Mouse (Mus musculus) MEL (cell line): ENCODE measurements around the gene Slc6a21. TPM values are rescaled to one million over a fixed set of nuclear protein-coding genes. Genes with fewer than 3 reads are reported as not detected.
A peak's percentile ranks its signal among the peaks of the same experiment; 100 is the strongest.

Experiments used
- DNase-seq: peaks from one replicate; pipeline ENCODE4 v3.0.0; 2011; ENCODE audit warnings: low read depth, low spot score
- H3K27ac ChIP-seq: 2 replicates; pipeline ENCODE4 v1.5.1; 2012; ENCODE audit warnings: low read depth, mild to moderate bottlenecking, control low read depth, low read length, moderate library complexity; ENCODE audit not compliant: control insufficient read depth
- H3K27me3 ChIP-seq, 2 experiments: fragments of 150-350 bp in 1 of 2; sonication (generic) in 1 of 2; 2 replicates each; pipeline ENCODE4 v1.6.1; 2012; ENCODE audit warnings: low read length in 2 of 2, mild to moderate bottlenecking in 2 of 2, improper control_type of control experiment in 1 of 2, moderate library complexity in 1 of 2; ENCODE audit not compliant: insufficient read depth in 2 of 2, control insufficient read depth in 1 of 2
- H3K36me3 ChIP-seq, 2 experiments: 2 replicates each; pipeline ENCODE4 v1.6.1; 2012 to 2014; ENCODE audit warnings: low read length in 2 of 2, improper control_type of control experiment in 1 of 2, inconsistent platforms in 1 of 2, mild to moderate bottlenecking in 1 of 2; ENCODE audit not compliant: insufficient read depth in 2 of 2, control insufficient read depth in 1 of 2
- H3K4me1 ChIP-seq, 2 experiments: fragments of 150-350 bp in 1 of 2; sonication (generic) in 1 of 2; 2 replicates each; pipeline ENCODE4 v1.6.1; 2012; ENCODE audit warnings: low read length in 2 of 2, improper control_type of control experiment in 1 of 2, mild to moderate bottlenecking in 1 of 2; ENCODE audit not compliant: insufficient read depth in 2 of 2, control insufficient read depth in 1 of 2
- H3K4me3 ChIP-seq, 2 experiments: fragments of 150-350 bp in 1 of 2; sonication (generic) in 1 of 2; 2 replicates each; pipeline ENCODE4 v1.5.1; 2012; ENCODE audit warnings: low read depth in 2 of 2, low read length in 2 of 2, mild to moderate bottlenecking in 2 of 2, moderate library complexity in 2 of 2, control low read depth in 1 of 2, improper control_type of control experiment in 1 of 2; ENCODE audit not compliant: control insufficient read depth in 1 of 2, insufficient read depth in 1 of 2
- H3K79me2 ChIP-seq: 2 replicates; pipeline ENCODE4 v1.6.1; 2012; ENCODE audit warnings: mild to moderate bottlenecking, low read length, moderate library complexity; ENCODE audit not compliant: control insufficient read depth, poor library complexity, insufficient read depth
- H3K9ac ChIP-seq: 2 replicates; pipeline ENCODE4 v1.6.1; 2012; ENCODE audit warnings: low read depth, mild to moderate bottlenecking, control low read depth, low read length, moderate library complexity; ENCODE audit not compliant: control insufficient read depth, poor library complexity, severe bottlenecking
- H3K9me3 ChIP-seq: fragments of 150-350 bp; sonication (generic); replicated peaks from 2 replicates; pipeline ENCODE4 v1.6.1; 2012; ENCODE audit warnings: mild to moderate bottlenecking, low read length, improper control_type of control experiment, moderate library complexity; ENCODE audit not compliant: insufficient read depth
- CHD2 ChIP-seq: IDR thresholded peaks from 2 replicates; pipeline ENCODE4 v1.6.1; 2011; ENCODE audit warnings: low read length, improper control_type of control experiment
- CTCF ChIP-seq, 3 experiments: IDR thresholded peaks in 2 of 3; conservative IDR thresholded peaks in 1 of 3; 2 replicates each; pipeline ENCODE4 v1.5.1; 2011 to 2012; ENCODE audit warnings: low read length in 3 of 3, low read depth in 2 of 3, mild to moderate bottlenecking in 2 of 3, improper control_type of control experiment in 1 of 3, inconsistent platforms in 1 of 3, mixed read lengths in 1 of 3, moderate library complexity in 1 of 3; ENCODE audit not compliant: control insufficient read depth in 1 of 3, insufficient read depth in 1 of 3, poor library complexity in 1 of 3, severe bottlenecking in 1 of 3
- E2F4 ChIP-seq: IDR thresholded peaks from 2 replicates; pipeline ENCODE4 v1.6.1; 2011; ENCODE audit warnings: low read depth, low read length, improper control_type of control experiment, borderline replicate concordance
- ETS1 ChIP-seq: IDR thresholded peaks from 2 replicates; pipeline ENCODE4 v1.6.1; 2012; ENCODE audit warnings: low read depth, mild to moderate bottlenecking, inconsistent platforms, low read length, improper control_type of control experiment, moderate library complexity
- GABPA ChIP-seq: IDR thresholded peaks from 2 replicates; pipeline ENCODE4 v1.6.1; 2012; ENCODE audit warnings: low read depth, mild to moderate bottlenecking, inconsistent platforms, low read length, improper control_type of control experiment, moderate library complexity
- GATA1 ChIP-seq: IDR thresholded peaks from 2 replicates; pipeline ENCODE4 v1.6.1; 2011; ENCODE audit warnings: low read depth, low read length, improper control_type of control experiment
- KAT2A ChIP-seq: conservative IDR thresholded peaks from 2 replicates; pipeline ENCODE4 v1.6.1; 2012; ENCODE audit warnings: low read depth, low read length, improper control_type of control experiment, inconsistent platforms
- MAZ ChIP-seq: IDR thresholded peaks from 2 replicates; pipeline ENCODE4 v1.6.1; 2012; ENCODE audit warnings: low read depth, mild to moderate bottlenecking, inconsistent platforms, low read length, improper control_type of control experiment
- MEF2A ChIP-seq: IDR thresholded peaks from 2 replicates; pipeline ENCODE4 v1.6.1; 2014; ENCODE audit warnings: low read depth, mild to moderate bottlenecking, inconsistent platforms, low read length, improper control_type of control experiment; ENCODE audit not compliant: poor library complexity, insufficient replicate concordance, severe bottlenecking; ENCODE audit errors: extremely low read depth
- MXI1 ChIP-seq: IDR thresholded peaks from 2 replicates; pipeline ENCODE4 v1.6.1; 2011; ENCODE audit warnings: mild to moderate bottlenecking, low read depth, low read length, improper control_type of control experiment
- MYB ChIP-seq: IDR thresholded peaks from 2 replicates; pipeline ENCODE4 v1.6.1; 2011; ENCODE audit warnings: mild to moderate bottlenecking, low read depth, low read length, improper control_type of control experiment
- NELFE ChIP-seq: IDR thresholded peaks from 2 replicates; pipeline ENCODE4 v1.6.1; 2011; ENCODE audit warnings: low read depth, low read length, improper control_type of control experiment
- POLR2A ChIP-seq, 2 experiments: IDR thresholded peaks; 2 replicates each; pipeline ENCODE4 v1.6.1; 2011 to 2012; ENCODE audit warnings: low read length in 2 of 2, mild to moderate bottlenecking in 2 of 2, control low read depth in 1 of 2, improper control_type of control experiment in 1 of 2, low read depth in 1 of 2, moderate library complexity in 1 of 2; ENCODE audit not compliant: control insufficient read depth in 1 of 2, insufficient read depth in 1 of 2, poor library complexity in 1 of 2
- POLR2AphosphoS2 ChIP-seq: IDR thresholded peaks from 2 replicates; pipeline ENCODE4 v1.6.1; 2011; ENCODE audit warnings: low read length, improper control_type of control experiment
- RAD21 ChIP-seq: IDR thresholded peaks from 2 replicates; pipeline ENCODE4 v1.6.1; 2011; ENCODE audit warnings: mild to moderate bottlenecking, low read depth, low read length, improper control_type of control experiment
- RCOR1 ChIP-seq: IDR thresholded peaks from 2 replicates; pipeline ENCODE4 v1.6.1; 2012; ENCODE audit warnings: low read depth, mild to moderate bottlenecking, inconsistent platforms, low read length, improper control_type of control experiment
- TBP ChIP-seq: IDR thresholded peaks from 2 replicates; pipeline ENCODE4 v1.8.0; 2011; ENCODE audit warnings: low read depth, low read length, improper control_type of control experiment
- TCF12 ChIP-seq: IDR thresholded peaks from 2 replicates; pipeline ENCODE4 v1.6.1; 2014; ENCODE audit warnings: low read depth, mild to moderate bottlenecking, inconsistent platforms, low read length, improper control_type of control experiment, moderate library complexity
- UBTF ChIP-seq: IDR thresholded peaks from 2 replicates; pipeline ENCODE4 v1.6.1; 2012; ENCODE audit warnings: low read depth, mild to moderate bottlenecking, inconsistent platforms, low read length, improper control_type of control experiment, moderate library complexity, borderline replicate concordance; ENCODE audit not compliant: insufficient read depth
- ZKSCAN1 ChIP-seq: IDR thresholded peaks from 2 replicates; pipeline ENCODE4 v1.6.1; 2012; ENCODE audit warnings: low read depth, mild to moderate bottlenecking, inconsistent platforms, low read length, improper control_type of control experiment, moderate library complexity
- ZMIZ1 ChIP-seq: IDR thresholded peaks from 2 replicates; pipeline ENCODE4 v1.6.1; 2012; ENCODE audit warnings: low read depth, mild to moderate bottlenecking, inconsistent platforms, low read length, improper control_type of control experiment, moderate library complexity
- polyA plus RNA-seq, 2 experiments: library from polyadenylated mRNA; stranded (reverse) in 1 of 2; unstranded in 1 of 2; fragments of >175 nt in 1 of 2; fragments of >200 nt in 1 of 2; gene quantifications; 2 replicates each; pipeline versions ENCODE4 v1.2.1 to v1.2.4; 2012; ENCODE audit warnings: low replicate concordance in 2 of 2, low read depth in 1 of 2; ENCODE audit not compliant: insufficient read length in 2 of 2, insufficient read depth in 1 of 2, missing spikeins in 1 of 2
- total RNA-seq: library from RNA; depleted of rRNA; stranded (reverse); fragments of 300-350 nt; gene quantifications from 2 replicates; pipeline ENCODE4 v1.2.3, GENCODE M21; 2012

The Slc6a21 gene
- total and polyA plus RNA-seq, 3 experiments, result not detected

GRCm38 (mm10) chr7:45231192-45231591 lies 46.1 kb upstream of the Slc6a21 start:
- DNase-seq, result no peak
- Histone ChIP-seq H3K4me3 (no peak overlapping the region), H3K9ac (no peak overlapping the region), H3K79me2 (no peaks in the 10 kb centered on the region), H3K9me3 (no peaks in the 10 kb centered on the region), H3K4me1 (no peaks in the 10 kb centered on the region; a peak in 2 of 4 replicates), H3K27me3 (peaks cover 3 to 4% of the 10 kb centered on the region in 2 experiments), H3K36me3 (0 out of 4 replicates have a peak, but pooled peaks cover 0 to 2% of the 10 kb centered on the region in 2 experiments), H3K27ac (no peak overlapping the region)
- TF ChIP-seq ZKSCAN1 (no peak), ETS1 (no peak), MEF2A (no peak)

GRCm38 (mm10) chr7:45231941-45232340 lies 45.4 kb upstream of the Slc6a21 start:
- no peak overlapping the region for H3K9ac ChIP-seq
- H3K4me1 ChIP-seq, result no peaks in the 10 kb centered on the region; a peak in 2 of 4 replicates
- H3K79me2 ChIP-seq, result no peaks in the 10 kb centered on the region
- H3K27me3 ChIP-seq, result peaks cover 0 to 4% of the 10 kb centered on the region in 2 experiments; a peak in 2 of 4 replicates
- H3K27ac ChIP-seq, result no peak overlapping the region
- no peak for DNase-seq
- 0 out of 4 replicates have a peak, but pooled peaks cover 0 to 2% of the 10 kb centered on the region in 2 experiments for H3K36me3 ChIP-seq
- H3K4me3 ChIP-seq, result no peak overlapping the region
- no peaks in the 10 kb centered on the region for H3K9me3 ChIP-seq
- TF ChIP-seq RAD21 (no peak), MEF2A (no peak), POLR2AphosphoS2 (peak; percentile 22; the same call in 1 of the 2 replicates), GATA1 (no peak), CTCF (IDR thresholded peaks at IDR 0.05 in 2 of 3, conservative IDR thresholded peaks at IDR 0.05 in 1 of 3; ENCODE audit: control insufficient read depth in 1 of 3, insufficient read depth in 1 of 3, low read depth in 2 of 3, low read length in 3 of 3, poor library complexity in 1 of 3, severe bottlenecking in 1 of 3) (no peak), GABPA (no peak), NELFE (no peak), KAT2A (no peak), UBTF (no peak)
- TF ChIP-seq, all 39 proteins: peak for 1

GRCm38 (mm10) chr7:45232716-45233465 lies 44.4 kb upstream of the Slc6a21 start:
- Histone ChIP-seq H3K4me3 (no peak overlapping the region), H3K9me3 (no peaks in the 10 kb centered on the region), H3K9ac (no peak overlapping the region), H3K4me1 (peaks cover 0 to 6% of the 10 kb centered on the region in 2 experiments; a peak in 2 of 4 replicates), H3K27ac (no peak overlapping the region), H3K79me2 (no peaks in the 10 kb centered on the region), H3K36me3 (peaks cover 0 to 6% of the 10 kb centered on the region in 2 experiments; a peak in 2 of 4 replicates), H3K27me3 (0 out of 4 replicates have a peak, but pooled peaks cover 0 to 1% of the 10 kb centered on the region in 2 experiments)
- DNase-seq, result no peak
- TF ChIP-seq GABPA (no peak), KAT2A (no peak), MYB (no peak), RCOR1 (no peak), UBTF (no peak), ZKSCAN1 (no peak), MXI1 (no peak), TCF12 (no peak), CHD2 (no peak), TBP (no peak), MAZ (no peak), E2F4 (no peak), ZMIZ1 (no peak), POLR2A (IDR thresholded peaks at IDR 0.05; ENCODE audit: control insufficient read depth in 1 of 2, insufficient read depth in 1 of 2, low read depth in 1 of 2, low read length in 2 of 2, poor library complexity in 1 of 2) (no peak)
